Mouse (Mus musculus): Measurements from ENCODE around the gene Pfn1.
A peak's percentile ranks its signal among the peaks of the same experiment; 100 is the strongest.

- TF ChIP-seq CTCF (IDR thresholded peaks at IDR 0.05; ENCODE audit: borderline replicate concordance, extremely low read depth, insufficient read depth, insufficient read length) (no peak), POLR2A (IDR thresholded peaks at IDR 0.05; ENCODE audit: borderline replicate concordance, extremely low read depth, insufficient read depth, insufficient read length, poor library complexity, severe bottlenecking) (peak; percentile 78)
Measured at GRCm38 (mm10) chr11:70646691-70647650, 7.5 kb downstream of the Pfn1 start, which contains the start of the genes Rnf167 and Slc25a11.

Measured in brain, embryonic 14.5 days (tissue).